In the genomic region with DNA sequence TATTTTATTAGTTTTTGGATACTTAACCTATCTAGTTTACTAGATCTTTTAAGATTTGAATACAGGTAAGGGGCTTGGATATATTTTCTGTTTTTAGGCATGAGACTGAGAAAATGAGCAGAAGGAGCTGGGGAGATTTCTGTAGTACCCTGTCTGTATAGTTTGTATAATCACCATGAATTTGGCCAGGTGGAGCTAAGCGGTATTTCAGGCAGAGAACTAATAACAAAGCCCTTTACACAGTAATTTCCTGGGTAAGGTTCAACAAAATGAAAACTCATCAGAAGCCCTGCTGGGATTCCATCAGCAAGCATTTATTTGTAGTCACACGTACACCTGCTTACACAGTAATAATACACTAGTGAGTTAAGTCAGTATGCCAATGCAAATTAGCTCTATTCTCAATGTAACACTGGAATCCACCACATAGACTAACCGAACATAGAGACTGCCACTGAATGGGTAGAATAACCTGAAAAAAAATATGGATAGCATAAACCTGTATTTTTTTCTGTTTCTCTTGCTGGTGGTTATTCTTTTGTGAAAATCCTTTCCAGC, we compare ENCODE assay signal across 24 mouse cellular contexts.
DNase-seq lines count a peak whose midpoint lies in the region; ATAC-seq and TF ChIP-seq lines count a peak whose summit lies in the region.
"Had no signal": no experiment of that assay in that cellular context is flagged by ENCODE, and none has a peak within 500 bp of the region (broad histone marks: within the 10 kb centered on the region; RNA-seq: fewer than 3 reads in every experiment).

No protein-coding gene starts in this region.

- H3K9me3 ChIP-seq in hindbrain, embryonic 13.5 days, result no peaks in the 10 kb centered on the region; the same call in 1 of the 2 replicates
- H3K9me3 ChIP-seq in hindbrain, embryonic 10.5 days, result 0 out of 2 replicates have a peak, but pooled peaks cover 4% of the 10 kb centered on the region
- no peaks in the 10 kb centered on the region for H3K9me3 ChIP-seq in midbrain, embryonic 15.5 days
- H3K9me3 ChIP-seq in midbrain, embryonic 10.5 days (replicated peaks), result no peaks in the 10 kb centered on the region
- no peaks in the 10 kb centered on the region for H3K9me3 ChIP-seq in midbrain, postnatal 0 days (ENCODE audit: low read length)
- H3K9me3 ChIP-seq: limb, embryonic 10.5 days; limb, embryonic 15.5 days; liver, embryonic 13.5 days; stomach, embryonic 15.5 days had no signal

- H3K27ac ChIP-seq in hindbrain, embryonic 13.5 days, result peak overlapping the region; percentile 66
- no peak overlapping the region for H3K27ac ChIP-seq in hindbrain, embryonic 10.5 days
- H3K27ac ChIP-seq in midbrain, embryonic 15.5 days, result no peak overlapping the region
- no peak overlapping the region for H3K27ac ChIP-seq in midbrain, embryonic 10.5 days (replicated peaks)
- H3K27ac ChIP-seq in midbrain, postnatal 0 days (ENCODE audit: low read depth, low read length), result no peak overlapping the region
- H3K27ac ChIP-seq: embryonic facial prominence, embryonic 13.5 days; limb, embryonic 10.5 days; limb, embryonic 15.5 days; liver, embryonic 13.5 days; macrophage; stomach, embryonic 15.5 days had no signal

- H3K4me3 ChIP-seq in hindbrain, embryonic 13.5 days, result no peak overlapping the region
- H3K4me3 ChIP-seq in hindbrain, embryonic 10.5 days, result no peak overlapping the region
- H3K4me3 ChIP-seq in midbrain, embryonic 15.5 days, result no peak overlapping the region
- H3K4me3 ChIP-seq in midbrain, embryonic 10.5 days, result no peak overlapping the region
- no peak overlapping the region for H3K4me3 ChIP-seq in midbrain, postnatal 0 days (ENCODE audit: low read depth, low read length)
- H3K4me3 ChIP-seq: embryonic facial prominence, embryonic 13.5 days; limb, embryonic 10.5 days; limb, embryonic 15.5 days; liver, embryonic 13.5 days; stomach, embryonic 15.5 days had no signal

- TF ChIP-seq CTCF in midbrain, postnatal 0 days (IDR thresholded peaks at IDR 0.05), result no peak

- no peak overlapping the region for H3K9ac ChIP-seq in hindbrain, embryonic 13.5 days
- H3K9ac ChIP-seq in midbrain, embryonic 15.5 days, result no peak overlapping the region; the same call in 1 of the 2 replicates
- H3K9ac ChIP-seq in midbrain, postnatal 0 days (replicated peaks; ENCODE audit: low read length, poor library complexity, severe bottlenecking), result no peak overlapping the region
- H3K9ac ChIP-seq: embryonic facial prominence, embryonic 13.5 days; limb, embryonic 15.5 days; liver, embryonic 13.5 days; stomach, embryonic 15.5 days had no signal

- peak; percentile 76 for ATAC-seq in hindbrain, embryonic 13.5 days (ENCODE audit: low FRiP score)
- ATAC-seq in midbrain, embryonic 15.5 days (replicated peaks), result 0 out of 2 replicates have a peak, but pooled peaks have one; percentile 39
- no peak for ATAC-seq in midbrain, postnatal 0 days (ENCODE audit: low FRiP score)
- ATAC-seq: intestine, embryonic 16.5 days; lung, postnatal 0 days had no signal

- H3K4me2 ChIP-seq in hindbrain, embryonic 13.5 days, result no peak overlapping the region
- no peak overlapping the region for H3K4me2 ChIP-seq in midbrain, embryonic 15.5 days
- H3K4me2 ChIP-seq in midbrain, postnatal 0 days (ENCODE audit: low read depth, low read length, poor library complexity, severe bottlenecking), result no peak overlapping the region
- H3K4me2 ChIP-seq: embryonic facial prominence, embryonic 13.5 days; limb, embryonic 15.5 days; liver, embryonic 13.5 days; stomach, embryonic 15.5 days had no signal

- 56% methylated on average over 3 of the region's 3 CpGs for WGBS in hindbrain, embryonic 13.5 days
- 79% methylated on average over 3 of the region's 3 CpGs for WGBS in hindbrain, embryonic 10.5 days
- 52% methylated on average over 3 of the region's 3 CpGs for WGBS in midbrain, embryonic 15.5 days
- 87% methylated on average over 3 of the region's 3 CpGs for WGBS in midbrain, embryonic 10.5 days
- 45% methylated on average over 3 of the region's 3 CpGs for WGBS in midbrain, postnatal 0 days

- DNase-seq in hindbrain, embryonic 10.5 days (ENCODE audit: low spot score), result no peak
- no peak for DNase-seq in midbrain, embryonic 10.5 days (ENCODE audit: low spot score)
- DNase-seq in midbrain, postnatal 0 days (ENCODE audit: low spot score), result peak; percentile 42
- no peak for DNase-seq in spleen, postnatal 10 days (ENCODE audit: low spot score in 2 of 2)
- DNase-seq: adrenal gland, postnatal 25 days; B cell, adult 2 months; cerebellum, adult 18-20 months; cerebellum, postnatal 10 days; gastrocnemius, postnatal 14 days; heart, postnatal 14 days; kidney, adult 8-10 months; kidney, postnatal 10 days; liver, embryonic 13.5 days; lung, adult 18-20 months; right cerebral cortex, postnatal 14 days had no signal

- peaks cover 5% of the 10 kb centered on the region for H3K4me1 ChIP-seq in hindbrain, embryonic 13.5 days (replicated peaks)
- no peaks in the 10 kb centered on the region for H3K4me1 ChIP-seq in hindbrain, embryonic 10.5 days (replicated peaks)
- H3K4me1 ChIP-seq in midbrain, embryonic 15.5 days, result 0 out of 2 replicates have a peak, but pooled peaks cover under 1% of the 10 kb centered on the region
- H3K4me1 ChIP-seq in midbrain, embryonic 10.5 days, result no peaks in the 10 kb centered on the region
- no peaks in the 10 kb centered on the region for H3K4me1 ChIP-seq in midbrain, postnatal 0 days (ENCODE audit: insufficient read depth, low read length)
- H3K4me1 ChIP-seq: embryonic facial prominence, embryonic 13.5 days; limb, embryonic 15.5 days; liver, embryonic 13.5 days; stomach, embryonic 15.5 days had no signal

- H3K36me3 ChIP-seq in hindbrain, embryonic 13.5 days, result no peaks in the 10 kb centered on the region
- no peaks in the 10 kb centered on the region for H3K36me3 ChIP-seq in hindbrain, embryonic 10.5 days
- H3K36me3 ChIP-seq in midbrain, embryonic 15.5 days (replicated peaks), result no peaks in the 10 kb centered on the region
- H3K36me3 ChIP-seq in midbrain, embryonic 10.5 days, result no peaks in the 10 kb centered on the region
- no peaks in the 10 kb centered on the region for H3K36me3 ChIP-seq in midbrain, postnatal 0 days (ENCODE audit: insufficient read depth, low read length)
- H3K36me3 ChIP-seq: embryonic facial prominence, embryonic 13.5 days; limb, embryonic 10.5 days; limb, embryonic 15.5 days; liver, embryonic 13.5 days; stomach, embryonic 15.5 days had no signal

- no peaks in the 10 kb centered on the region for H3K27me3 ChIP-seq in hindbrain, embryonic 13.5 days
- no peaks in the 10 kb centered on the region for H3K27me3 ChIP-seq in hindbrain, embryonic 10.5 days (ENCODE audit: insufficient read depth, poor library complexity, severe bottlenecking)
- H3K27me3 ChIP-seq in midbrain, embryonic 15.5 days (replicated peaks), result no peaks in the 10 kb centered on the region
- no peaks in the 10 kb centered on the region for H3K27me3 ChIP-seq in midbrain, embryonic 10.5 days (ENCODE audit: low read depth, poor library complexity, severe bottlenecking)
- H3K27me3 ChIP-seq in midbrain, postnatal 0 days (ENCODE audit: insufficient read depth, low read length), result no peaks in the 10 kb centered on the region
- H3K27me3 ChIP-seq: embryonic facial prominence, embryonic 13.5 days; limb, embryonic 15.5 days; liver, embryonic 13.5 days; stomach, embryonic 15.5 days had no signal
